Mouse (Mus musculus) forebrain, postnatal 0 days (tissue): ENCODE measurements around the gene Panx3. TPM values are rescaled to one million over a fixed set of nuclear protein-coding genes. Genes with fewer than 3 reads are reported as not detected.

ENCODE experiments used
- ATAC-seq: fragments of 200-750 bp; cut with Nextera tagmentation; 2 replicates; pipeline ENCODE4 v1.8.0; 2017; ENCODE audit warnings: mild to moderate bottlenecking, moderate library complexity
- DNase-seq: peaks from one replicate; pipeline ENCODE4 v3.0.0-alpha.2; 2015
- H3K27ac ChIP-seq: fragments of 300-500 bp; sonication (generic); 2 replicates; pipeline ENCODE4 v1.5.1; 2014; ENCODE audit warnings: low read depth, mild to moderate bottlenecking, antibody characterized with exemption, low read length, moderate library complexity, mixed read lengths
- H3K27me3 ChIP-seq: fragments of 300-500 bp; sonication (generic); 2 replicates; pipeline ENCODE4 v1.6.1; 2014; ENCODE audit warnings: mild to moderate bottlenecking, low read length, mixed read lengths; ENCODE audit not compliant: insufficient read depth
- H3K36me3 ChIP-seq: fragments of 300-500 bp; sonication (generic); 2 replicates; pipeline ENCODE4 v1.6.1; 2014; ENCODE audit warnings: mild to moderate bottlenecking, moderate library complexity; ENCODE audit not compliant: insufficient read depth
- H3K4me1 ChIP-seq: fragments of 300-500 bp; sonication (generic); 2 replicates; pipeline ENCODE4 v1.6.1; 2014; ENCODE audit warnings: antibody characterized with exemption; ENCODE audit not compliant: insufficient read depth
- H3K4me2 ChIP-seq: fragments of 300-500 bp; sonication (generic); 2 replicates; pipeline ENCODE4 v1.6.1; 2014; ENCODE audit warnings: low read depth, mild to moderate bottlenecking, moderate library complexity
- H3K4me3 ChIP-seq: fragments of 300-500 bp; sonication (generic); 2 replicates; pipeline ENCODE4 v1.5.1; 2014; ENCODE audit warnings: low read depth, low read length, mixed read lengths
- H3K9ac ChIP-seq: fragments of 300-500 bp; sonication (generic); 2 replicates; pipeline ENCODE4 v1.6.1; 2014; ENCODE audit warnings: mild to moderate bottlenecking
- H3K9me3 ChIP-seq: fragments of 300-500 bp; sonication (generic); 2 replicates; pipeline ENCODE4 v1.6.1; 2016; ENCODE audit warnings: low read length
- CTCF ChIP-seq: sonication (generic); IDR thresholded peaks from 2 replicates; pipeline ENCODE4 v1.5.1; 2016; ENCODE audit warnings: antibody characterized with exemption, control low read depth, low read depth
- WGBS: fragments of 180-500 bp; shearing (Covaris S2); extraction: QIAGEN DNeasy Blood & Tissue Kit; methylation state at CpG from one replicate; pipeline ENCODE4 v1.1.7; 2014; 5-methylcytosine and 5-hydroxymethylcytosine counted together
- polyA plus RNA-seq: library from polyadenylated mRNA; unstranded; fragments of >200 nt; fragmentation: Nextera tagmentation; extraction: Ambion mirVana; gene quantifications from 2 replicates; pipeline ENCODE4 v1.2.1, GENCODE M21; 2015
- total RNA-seq: library from RNA; depleted of rRNA; stranded (reverse); fragments of >200 nt; gene quantifications from 2 replicates; pipeline ENCODE4 v1.2.3, GENCODE M21; 2014

Gene Panx3
- total and polyA plus RNA-seq, 2 experiments from 2014 or later = 1.8 TPM; not detected in 1

- TF ChIP-seq CTCF = no peak
- Histone ChIP-seq H3K9ac (no peak overlapping the region), H3K27me3 (no peaks in the 10 kb centered on the region), H3K36me3 (no peaks in the 10 kb centered on the region), H3K4me2 (no peak overlapping the region), H3K4me3 (no peak overlapping the region), H3K4me1 (no peaks in the 10 kb centered on the region), H3K27ac (no peak overlapping the region), H3K9me3 (no peaks in the 10 kb centered on the region)
- no peak for ATAC-seq
- DNase-seq = no peak
- WGBS = 89% methylated on average over 3 of the region's 3 CpGs
These were observed 1.2 kb upstream of the Panx3 start for GRCm38 (mm10) chr9:37670261-37670660.

DNA sequence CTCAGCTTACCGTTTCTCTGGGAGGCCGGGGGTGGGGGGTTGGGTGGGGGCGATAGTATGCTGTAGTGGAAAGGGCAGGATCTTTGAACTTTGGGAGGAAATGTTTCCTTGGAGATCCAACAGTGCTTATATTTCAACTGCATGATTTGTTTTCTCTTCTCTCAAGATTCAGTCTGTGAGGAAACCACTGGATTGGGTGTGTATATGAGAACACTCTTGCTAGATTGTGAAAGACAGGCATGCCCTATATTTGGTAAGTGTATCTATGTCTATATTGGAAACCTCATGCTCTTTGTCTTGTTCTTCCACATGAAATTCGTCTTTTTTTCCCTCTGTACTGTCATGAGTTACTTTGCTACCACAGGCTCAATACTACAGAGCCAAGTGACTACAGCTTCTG lies 643 bp upstream of the Panx3 start:
- Histone ChIP-seq H3K4me3 (no peak overlapping the region), H3K4me1 (no peaks in the 10 kb centered on the region), H3K4me2 (no peak overlapping the region), H3K9ac (no peak overlapping the region), H3K27me3 (no peaks in the 10 kb centered on the region), H3K9me3 (no peaks in the 10 kb centered on the region), H3K27ac (no peak overlapping the region), H3K36me3 (no peaks in the 10 kb centered on the region)
- 82% methylated on average over 4 of the region's 4 CpGs for WGBS
- TF ChIP-seq CTCF = no peak
- no peak for ATAC-seq
- DNase-seq = no peak

GRCm38 (mm10) chr9:37666045-37666444 lies 3.0 kb downstream of the Panx3 start:
- Histone ChIP-seq H3K27me3 (no peaks in the 10 kb centered on the region), H3K4me3 (no peak overlapping the region), H3K36me3 (no peaks in the 10 kb centered on the region), H3K9ac (no peak overlapping the region), H3K4me2 (no peak overlapping the region), H3K9me3 (no peaks in the 10 kb centered on the region), H3K4me1 (no peaks in the 10 kb centered on the region), H3K27ac (no peak overlapping the region)
- WGBS = 85% methylated on average over 7 of the region's 7 CpGs
- DNase-seq = no peak
- no peak for TF ChIP-seq CTCF
- ATAC-seq = no peak

DNA sequence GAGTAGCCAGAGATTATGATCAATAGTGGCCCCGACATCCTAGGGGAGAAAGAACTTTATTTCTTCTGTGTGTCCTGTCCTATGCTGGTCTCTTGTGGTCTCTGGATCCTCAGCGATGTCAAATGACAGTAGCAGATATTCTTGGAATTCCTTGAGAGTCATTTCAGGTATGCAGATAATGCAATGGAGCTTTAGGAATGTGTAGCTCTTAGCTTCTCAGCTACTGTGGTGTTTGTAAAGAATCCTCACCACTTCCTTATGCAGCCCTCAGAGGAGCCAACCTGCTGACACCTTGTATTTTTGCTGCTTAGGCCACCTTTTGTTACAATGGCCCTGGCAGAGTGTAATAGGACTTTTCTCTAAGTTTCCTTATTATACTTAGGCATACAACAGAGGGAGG lies 4.4 kb downstream of the Panx3 start:
- H3K9me3 ChIP-seq = no peaks in the 10 kb centered on the region
- H3K9ac ChIP-seq = no peak overlapping the region
- no peak overlapping the region for H3K27ac ChIP-seq
- H3K27me3 ChIP-seq = no peaks in the 10 kb centered on the region
- 83% methylated on average over 2 of the region's 2 CpGs for WGBS
- TF ChIP-seq CTCF = no peak
- no peaks in the 10 kb centered on the region for H3K4me1 ChIP-seq
- DNase-seq = no peak
- ATAC-seq = no peak
- H3K4me3 ChIP-seq = no peak overlapping the region
- no peaks in the 10 kb centered on the region for H3K36me3 ChIP-seq
- no peak overlapping the region for H3K4me2 ChIP-seq

GRCm38 (mm10) chr9:37663210-37663609 lies 5.8 kb downstream of the Panx3 start:
- H3K4me2 ChIP-seq = no peak overlapping the region
- H3K36me3 ChIP-seq = no peaks in the 10 kb centered on the region
- ATAC-seq (no peak), DNase-seq (no peak)
- H3K27ac ChIP-seq = no peak overlapping the region
- H3K9ac ChIP-seq = no peak overlapping the region
- no peak overlapping the region for H3K4me3 ChIP-seq
- H3K27me3 ChIP-seq = no peaks in the 10 kb centered on the region
- H3K9me3 ChIP-seq = no peaks in the 10 kb centered on the region
- no peak for TF ChIP-seq CTCF
- H3K4me1 ChIP-seq = no peaks in the 10 kb centered on the region
- WGBS = 86% methylated on average over 1 of the region's 1 CpGs

DNA sequence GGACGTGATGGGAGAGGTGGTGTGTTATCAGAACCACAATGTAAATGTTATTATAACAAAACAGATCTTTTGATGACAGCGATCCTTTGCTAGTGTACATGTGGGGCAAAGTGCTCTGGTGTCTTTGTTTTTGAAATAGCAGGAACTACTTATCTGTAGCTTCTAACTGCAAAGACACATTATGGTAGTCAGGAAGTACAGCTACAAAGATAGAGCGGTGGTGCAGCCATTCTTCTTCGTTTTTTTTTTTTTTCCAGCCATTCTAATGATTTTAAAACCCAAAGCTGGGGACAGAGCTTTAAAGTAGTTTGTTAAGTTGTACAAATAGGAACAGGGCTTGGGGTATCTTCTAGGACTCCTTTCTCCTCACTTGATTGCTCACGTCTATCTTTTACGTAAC lies 9.6 kb downstream of the Panx3 start:
- ATAC-seq = no peak
- Histone ChIP-seq H3K27ac (no peak overlapping the region), H3K27me3 (no peaks in the 10 kb centered on the region), H3K9ac (no peak overlapping the region), H3K4me2 (no peak overlapping the region), H3K4me1 (peaks cover 12% of the 10 kb centered on the region; the same call in 1 of the 2 replicates), H3K9me3 (no peaks in the 10 kb centered on the region), H3K4me3 (no peak overlapping the region), H3K36me3 (no peaks in the 10 kb centered on the region)
- no peak for TF ChIP-seq CTCF
- DNase-seq = no peak
- WGBS = 86% methylated on average over 6 of the region's 6 CpGs

DNA sequence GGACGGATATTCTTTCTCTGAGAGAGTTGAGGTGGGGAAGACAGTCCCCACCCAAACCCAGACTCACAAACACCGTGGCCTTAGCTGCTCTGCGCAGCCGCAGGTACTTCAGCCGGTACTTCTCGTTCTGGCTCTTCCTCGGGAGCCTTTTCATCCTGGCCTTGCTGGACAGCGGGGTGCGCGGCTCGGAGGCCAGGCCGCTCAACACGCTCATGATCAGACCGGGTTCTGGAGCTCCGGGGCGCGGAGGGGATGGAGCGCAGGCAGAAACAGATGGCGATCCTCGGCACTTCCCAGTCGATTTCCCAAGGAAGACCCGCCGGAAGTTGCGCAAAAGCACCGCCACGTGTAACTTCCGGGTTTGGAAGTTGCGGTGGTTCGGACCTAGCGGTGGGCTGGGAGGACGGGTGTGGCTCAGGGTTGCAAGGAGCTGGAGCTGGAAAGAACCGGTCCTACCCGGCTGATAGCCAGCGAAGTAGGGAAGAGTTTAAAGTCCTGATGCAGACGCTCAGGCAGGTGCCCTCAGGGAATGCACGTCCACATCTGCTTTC lies 12.0 kb downstream of the Panx3 start, which contains the start of gene Tbrg1:
TSS of gene Tbrg1 (minus strand) at position 382 of the 551 bp plus-strand sequence.
- no peak for TF ChIP-seq CTCF
- H3K4me2 ChIP-seq = peak within 1 kb of the TSS; percentile 77
- H3K27ac ChIP-seq = peak within 1 kb of the TSS; percentile 74
- peak within 1 kb of the TSS; percentile 70 for H3K9ac ChIP-seq
- WGBS = under 1% methylated on average over 36 of the region's 36 CpGs
- DNase-seq = peak; percentile 81
- ATAC-seq = peak; percentile 95
- H3K4me1 ChIP-seq = peaks cover 12% of the 10 kb centered on the region; the same call in 1 of the 2 replicates
- peaks cover 23% of the 10 kb centered on the region for H3K36me3 ChIP-seq
- no peaks in the 10 kb centered on the region for H3K27me3 ChIP-seq
- peak within 1 kb of the TSS; percentile 75 for H3K4me3 ChIP-seq
- H3K9me3 ChIP-seq = no peaks in the 10 kb centered on the region
